Mouse (Mus musculus) intestine, postnatal 0 days (tissue): Measurements from ENCODE around the gene Tcl1b1. TPM values are rescaled to one million over a fixed set of nuclear protein-coding genes. Genes with fewer than 3 reads are reported as not detected.
"Not testable (repeated sequence)": the region's sequence is repeated elsewhere in the genome, so short reads cannot be mapped to it uniquely, and the experiment has no call there.

Source experiments
- ATAC-seq: fragments of 200-750 bp; cut with Nextera tagmentation; 2 replicates; pipeline ENCODE4 v1.8.0; 2017; ENCODE audit warnings: mild to moderate bottlenecking, moderate TSS enrichment, moderate library complexity
- H3K27ac ChIP-seq: fragments of 300-500 bp; sonication (generic); 2 replicates; pipeline ENCODE4 v1.5.1; 2014; ENCODE audit warnings: mild to moderate bottlenecking, low read depth, low read length, moderate library complexity
- H3K27me3 ChIP-seq: fragments of 300-500 bp; sonication (generic); replicated peaks from 2 replicates; pipeline ENCODE4 v1.6.1; 2014; ENCODE audit warnings: low read length, mixed read lengths; ENCODE audit not compliant: control insufficient read depth, insufficient read depth
- H3K36me3 ChIP-seq: fragments of 300-500 bp; sonication (generic); 2 replicates; pipeline ENCODE4 v1.6.1; 2014; ENCODE audit warnings: mild to moderate bottlenecking, moderate library complexity; ENCODE audit not compliant: control insufficient read depth, insufficient read depth
- H3K4me1 ChIP-seq: fragments of 300-500 bp; sonication (generic); replicated peaks from 2 replicates; pipeline ENCODE4 v1.6.1; 2014; ENCODE audit warnings: antibody characterized with exemption, low read length, mixed read lengths; ENCODE audit not compliant: control insufficient read depth, insufficient read depth
- H3K4me2 ChIP-seq: fragments of 300-500 bp; sonication (generic); replicated peaks from 2 replicates; pipeline ENCODE4 v1.6.1; 2014; ENCODE audit warnings: low read depth, mild to moderate bottlenecking, moderate library complexity
- H3K4me3 ChIP-seq: fragments of 300-500 bp; sonication (generic); 2 replicates; pipeline ENCODE4 v1.5.1; 2014; ENCODE audit warnings: low read depth, low read length
- H3K9ac ChIP-seq: fragments of 300-500 bp; sonication (generic); 2 replicates; pipeline ENCODE4 v1.6.1; 2014; ENCODE audit warnings: mild to moderate bottlenecking, low read depth, low read length
- H3K9me3 ChIP-seq: fragments of 300-500 bp; sonication (generic); 2 replicates; pipeline ENCODE4 v1.6.1; 2016; ENCODE audit warnings: mixed run types; ENCODE audit not compliant: control insufficient read depth
- CTCF ChIP-seq: sonication (generic); IDR thresholded peaks from 2 replicates; pipeline ENCODE4 v1.5.1; 2016; ENCODE audit warnings: low read depth, mild to moderate bottlenecking, control low read depth, antibody characterized with exemption, moderate library complexity
- WGBS: fragments of 180-500 bp; shearing (Covaris S2); extraction: QIAGEN DNeasy Blood & Tissue Kit; methylation state at CpG from one replicate; pipeline ENCODE4 v1.1.7; 2014; 5-methylcytosine and 5-hydroxymethylcytosine counted together
- polyA plus RNA-seq: library from polyadenylated mRNA; unstranded; fragments of >200 nt; fragmentation: Nextera tagmentation; extraction: Ambion mirVana; gene quantifications from 2 replicates; pipeline ENCODE4 v1.2.1, GENCODE M21; 2015

Tcl1b1 gene
- polyA plus RNA-seq, 1 experiment from 2014 or later, result not detected

- no peak for ATAC-seq
- H3K36me3 ChIP-seq, result no peaks in the 10 kb centered on the region
- no peaks in the 10 kb centered on the region for H3K9me3 ChIP-seq
- H3K27ac ChIP-seq, result no peak within 1 kb of the TSS
- no peak within 1 kb of the TSS for H3K9ac ChIP-seq
- H3K27me3 ChIP-seq, result no peaks in the 10 kb centered on the region
- no peak within 1 kb of the TSS for H3K4me3 ChIP-seq
- no peak within 1 kb of the TSS for H3K4me2 ChIP-seq
- TF ChIP-seq CTCF, result no peak
- H3K4me1 ChIP-seq, result no peaks in the 10 kb centered on the region
- WGBS, result 73% methylated on average over 3 of the region's 3 CpGs
These were observed 13.8 kb upstream of the Tcl1b1 start, which contains the start of gene Tcl1b2 for GRCm38 (mm10) chr12:105145714-105146113. Tcl1b2 (plus strand) TSS chr12:105146014.

DNA sequence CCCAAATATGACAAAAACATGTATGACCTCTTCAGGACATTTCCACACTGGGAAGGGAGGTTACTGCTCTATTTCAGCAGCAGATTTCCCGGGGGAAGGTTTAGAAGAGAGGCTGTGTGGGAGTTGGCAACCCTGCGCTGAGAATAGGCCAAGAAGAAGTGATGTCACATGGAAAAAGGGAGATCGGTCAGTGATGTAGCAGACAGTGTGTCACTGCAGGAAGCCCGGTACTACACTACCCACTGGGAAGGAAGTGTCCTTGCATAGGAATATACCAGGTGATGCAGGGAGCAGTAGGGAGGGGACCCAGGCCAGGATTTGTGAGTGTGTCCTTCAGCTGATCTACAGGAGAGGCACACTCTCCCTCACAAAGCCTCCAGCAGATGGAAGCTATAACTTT, 4.2 kb upstream of the Tcl1b1 start:
- 76% methylated on average over 4 of the region's 4 CpGs for WGBS
- ATAC-seq, H3K4me3 ChIP-seq, H3K27ac ChIP-seq, H3K9ac ChIP-seq, H3K27me3 ChIP-seq, H3K4me1 ChIP-seq, H3K9me3 ChIP-seq, H3K36me3 ChIP-seq, H3K4me2 ChIP-seq: not testable (repeated sequence)

- Histone ChIP-seq H3K9me3 (no peaks in the 10 kb centered on the region), H3K4me2 (no peak overlapping the region), H3K4me1 (no peaks in the 10 kb centered on the region), H3K9ac (no peak overlapping the region), H3K27me3 (no peaks in the 10 kb centered on the region), H3K36me3 (no peaks in the 10 kb centered on the region), H3K4me3 (no peak overlapping the region), H3K27ac (no peak overlapping the region)
- ATAC-seq, result no peak
- 79% methylated on average over 6 of the region's 6 CpGs for WGBS
- TF ChIP-seq CTCF, result no peak
These were observed 648 bp upstream of the Tcl1b1 start for GRCm38 (mm10) chr12:105158842-105159241.

DNA sequence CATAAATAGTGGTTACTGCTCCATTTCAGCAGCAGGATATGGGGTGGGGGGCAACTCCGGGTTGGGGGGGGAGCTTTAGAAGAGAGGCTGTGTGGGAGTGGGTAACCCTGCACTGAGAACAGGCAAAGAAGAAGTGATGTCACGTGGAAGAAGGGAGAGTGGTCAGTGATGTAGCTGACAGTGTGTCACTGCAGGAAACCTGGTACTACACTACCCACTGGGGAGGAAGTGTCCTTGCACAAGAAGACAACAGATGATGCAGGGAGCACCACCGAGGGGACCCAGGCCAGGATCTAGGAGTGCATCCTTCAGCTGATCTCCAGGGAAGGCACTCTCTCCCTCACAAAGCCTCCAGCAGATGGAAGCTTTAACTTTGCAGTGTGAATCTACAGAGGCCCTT, 7.2 kb downstream of the Tcl1b1 start:
- Histone ChIP-seq H3K27me3 (no peaks in the 10 kb centered on the region), H3K27ac (no peak overlapping the region), H3K9ac (no peak overlapping the region), H3K36me3 (no peaks in the 10 kb centered on the region), H3K9me3 (no peaks in the 10 kb centered on the region), H3K4me2 (no peak overlapping the region), H3K4me1 (no peaks in the 10 kb centered on the region), H3K4me3 (no peak overlapping the region)
- WGBS, result 73% methylated on average over 3 of the region's 3 CpGs
- TF ChIP-seq CTCF, result no peak
- ATAC-seq, result no peak

DNA sequence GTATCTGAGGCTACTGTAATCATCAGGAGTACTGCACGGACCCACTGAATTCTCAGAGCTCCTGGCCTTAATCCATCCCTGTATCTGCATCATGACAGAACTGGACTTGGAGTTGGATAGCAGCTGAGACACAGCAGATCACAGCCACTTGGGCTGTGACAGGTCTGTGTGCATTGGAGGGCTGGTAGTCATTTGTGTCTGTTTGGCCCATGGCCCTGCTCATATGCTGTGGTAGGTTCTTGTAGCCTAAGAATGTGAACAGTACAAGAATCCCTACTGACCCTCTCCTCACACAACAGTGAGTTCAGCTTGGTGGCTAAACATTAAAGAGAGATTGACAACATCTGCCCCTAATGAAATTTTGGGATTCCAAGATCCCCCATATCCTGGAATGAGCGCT, 13.9 kb downstream of the Tcl1b1 start:
- no peak overlapping the region for H3K4me3 ChIP-seq
- H3K27ac ChIP-seq, result no peak overlapping the region
- WGBS, result 88% methylated on average over 2 of the region's 2 CpGs
- H3K4me1 ChIP-seq, result no peaks in the 10 kb centered on the region
- no peaks in the 10 kb centered on the region for H3K9me3 ChIP-seq
- no peak overlapping the region for H3K9ac ChIP-seq
- no peaks in the 10 kb centered on the region for H3K36me3 ChIP-seq
- no peak for TF ChIP-seq CTCF
- no peak overlapping the region for H3K4me2 ChIP-seq
- H3K27me3 ChIP-seq, result no peaks in the 10 kb centered on the region
- no peak for ATAC-seq

DNA sequence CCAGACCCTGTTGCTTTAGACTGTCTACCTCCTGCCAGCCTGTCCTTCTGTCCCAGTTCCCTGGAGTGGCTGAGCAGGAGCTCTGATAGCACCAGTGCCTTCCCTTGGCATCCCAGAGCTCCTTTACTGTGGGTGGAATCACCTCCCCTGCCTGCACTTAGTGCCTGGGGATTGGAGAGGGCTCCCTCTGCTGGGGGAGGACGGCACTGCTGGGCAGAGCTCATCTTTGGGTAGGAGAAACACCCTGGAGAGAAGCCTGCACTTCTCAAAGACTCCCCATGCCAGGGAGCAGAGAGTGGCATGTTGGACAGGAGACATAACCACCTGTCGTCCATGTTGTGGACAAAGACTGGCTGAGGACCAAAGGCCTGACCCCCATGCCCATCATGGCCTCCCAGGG, 14.8 kb downstream of the Tcl1b1 start:
- not testable (repeated sequence) for H3K4me3 ChIP-seq, H3K4me1 ChIP-seq, H3K4me2 ChIP-seq, ATAC-seq, H3K9me3 ChIP-seq, H3K9ac ChIP-seq, H3K36me3 ChIP-seq, H3K27ac ChIP-seq, H3K27me3 ChIP-seq
- peak; percentile 58 for TF ChIP-seq CTCF
- WGBS, result 36% methylated on average over 2 of the region's 2 CpGs

DNA sequence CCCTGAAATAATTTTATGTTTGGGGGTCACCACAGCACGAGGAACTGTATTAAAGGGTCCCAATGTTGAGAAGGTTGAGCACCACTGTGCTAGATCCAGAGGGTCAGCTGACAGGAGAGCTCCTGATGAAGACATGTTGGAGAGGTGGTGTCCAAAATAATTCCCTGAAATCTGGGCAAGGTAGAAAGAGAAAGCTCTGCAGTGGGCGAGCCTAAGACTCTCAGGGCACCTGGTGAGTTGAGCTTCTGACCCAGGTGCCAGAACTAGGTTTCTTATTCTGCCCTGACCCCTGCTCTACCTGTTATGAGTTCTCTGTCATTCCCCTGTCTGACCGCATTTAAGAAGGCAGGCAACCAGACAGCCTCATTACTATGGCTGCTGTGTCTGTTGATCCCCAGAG, 16.6 kb downstream of the Tcl1b1 start, which contains the start of gene Tcl1b5:
Gene Tcl1b5 (plus strand): TSS at position 301 of the 400 bp plus-strand sequence.
- 51% methylated on average over 3 of the region's 3 CpGs for WGBS
- H3K4me1 ChIP-seq, ATAC-seq, H3K4me2 ChIP-seq, H3K36me3 ChIP-seq, H3K4me3 ChIP-seq, H3K9ac ChIP-seq, H3K27me3 ChIP-seq, H3K9me3 ChIP-seq, H3K27ac ChIP-seq: not testable (repeated sequence)

GRCm38 (mm10) chr12:105181040-105181644, 21.7 kb downstream of the Tcl1b1 start:
- not testable (repeated sequence) for H3K27me3 ChIP-seq

More at GRCm38 (mm10) chr12:105181040-105181644, 21.7 kb downstream of the Tcl1b1 start:
- not testable (repeated sequence) for H3K4me1 ChIP-seq, H3K27ac ChIP-seq, H3K9me3 ChIP-seq, ATAC-seq, H3K4me2 ChIP-seq, H3K9ac ChIP-seq, H3K4me3 ChIP-seq, H3K36me3 ChIP-seq
- WGBS, result 66% methylated on average over 4 of the region's 4 CpGs
